Mouse (Mus musculus): ENCODE measurements around the gene Tmem132c. TPM values are rescaled to one million over a fixed set of nuclear protein-coding genes. Genes with fewer than 3 reads are reported as not detected.

Gene Tmem132c
- polyA plus RNA-seq, 1 experiment from 2014 or later: 35.1 TPM

DNA sequence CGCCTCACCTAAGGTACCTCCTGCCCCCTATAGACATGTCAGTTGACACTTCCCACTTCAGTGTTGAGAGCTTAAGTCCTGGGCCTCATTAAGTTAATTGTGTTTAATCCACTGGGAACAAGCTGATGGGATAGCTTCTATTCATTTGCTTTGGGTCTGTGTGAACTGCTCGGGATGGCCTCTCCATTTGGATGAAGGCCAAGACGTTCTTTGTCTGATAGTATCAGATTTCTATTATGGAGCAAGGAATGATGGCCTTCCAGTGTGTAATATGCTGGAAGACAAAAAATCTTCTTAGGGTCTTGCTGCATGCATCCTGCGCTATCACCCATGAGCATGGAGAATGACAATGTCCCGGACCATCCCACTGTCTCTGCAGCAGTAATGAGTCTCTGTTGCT lies 141.0 kb downstream of the Tmem132c start:
- Histone ChIP-seq H3K4me1 (peaks cover 12% of the 10 kb centered on the region), H3K4me3 (no peak overlapping the region), H3K27me3 (replicated peaks; ENCODE audit: low read depth, poor library complexity, severe bottlenecking) (no peaks in the 10 kb centered on the region), H3K9me3 (no peaks in the 10 kb centered on the region), H3K36me3 (replicated peaks) (no peaks in the 10 kb centered on the region), H3K27ac (replicated peaks) (no peak overlapping the region)
- 71% methylated on average over 5 of the region's 5 CpGs for WGBS
- no peak for DNase-seq (ENCODE audit: low spot score)

- no peak for DNase-seq (ENCODE audit: low spot score)
- Histone ChIP-seq H3K27me3 (replicated peaks; ENCODE audit: low read depth, poor library complexity, severe bottlenecking) (no peaks in the 10 kb centered on the region), H3K36me3 (replicated peaks) (no peaks in the 10 kb centered on the region; the same call in 1 of the 2 replicates), H3K4me3 (no peak overlapping the region), H3K27ac (replicated peaks) (no peak overlapping the region), H3K9me3 (peaks cover 9% of the 10 kb centered on the region), H3K4me1 (no peaks in the 10 kb centered on the region)
- 94% methylated on average over 5 of the region's 5 CpGs for whole genome bisulfite sequencing
Measured at GRCm38 (mm10) chr5:127391187-127391586, 149.6 kb downstream of the Tmem132c start.

DNA sequence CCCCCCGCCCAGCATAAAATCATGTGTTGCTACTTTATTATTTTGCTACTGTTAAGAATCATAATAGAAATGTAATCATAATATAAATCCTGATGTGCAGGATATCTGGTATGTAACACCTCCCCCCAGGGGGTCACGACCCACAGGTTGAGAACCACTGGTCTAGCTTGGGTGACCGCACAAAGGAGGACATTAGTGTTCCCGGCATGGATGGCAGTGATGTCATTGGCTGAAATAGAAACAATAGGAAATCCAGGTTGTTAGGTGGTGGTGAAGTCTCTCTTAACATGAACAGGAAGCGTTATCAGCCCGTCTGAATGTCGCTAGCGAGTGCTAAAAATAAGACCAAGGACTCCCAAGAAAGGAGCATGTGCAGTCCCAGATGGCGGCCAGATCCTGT lies 155.3 kb downstream of the Tmem132c start:
- no peak for DNase-seq (ENCODE audit: low spot score)
- H3K4me3 ChIP-seq: no peak overlapping the region

DNA sequence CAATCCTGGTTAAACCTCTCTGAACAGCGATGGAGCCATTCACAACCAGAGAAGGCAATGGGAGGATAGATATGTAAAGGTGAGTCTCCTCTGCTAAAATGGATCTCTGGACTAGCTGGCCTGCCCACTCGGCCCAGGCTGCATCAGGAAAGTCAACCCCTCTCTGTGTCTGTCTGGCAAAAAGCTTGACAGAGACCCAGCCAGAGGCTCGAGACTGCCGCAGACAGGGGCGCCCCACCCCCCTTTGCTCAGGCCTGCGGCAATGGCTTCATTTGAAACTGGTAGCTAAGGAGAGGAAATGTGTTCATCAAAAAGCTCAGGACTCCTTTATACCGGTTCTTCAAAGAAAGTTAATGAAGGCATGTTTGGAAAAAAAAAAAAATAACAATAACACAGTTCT lies 156.4 kb downstream of the Tmem132c start:
- H3K4me1 ChIP-seq: peaks cover 24% of the 10 kb centered on the region
- H3K36me3 ChIP-seq (replicated peaks): peaks cover 8% of the 10 kb centered on the region
- 11% methylated on average over 7 of the region's 7 CpGs for WGBS
- no peak overlapping the region; the same call in 1 of the 2 replicates for H3K27ac ChIP-seq (replicated peaks)
- H3K4me3 ChIP-seq: 0 out of 2 replicates have a peak overlapping the region, but pooled peaks have one; percentile 16
- DNase-seq (ENCODE audit: low spot score): peak; percentile 63
- no peaks in the 10 kb centered on the region for H3K27me3 ChIP-seq (replicated peaks; ENCODE audit: low read depth, poor library complexity, severe bottlenecking)
- H3K9me3 ChIP-seq: peaks cover 3% of the 10 kb centered on the region; the same call in 1 of the 2 replicates

More for the DNA sequence above, 155.3 kb downstream of the Tmem132c start:
- 85% methylated on average over 9 of the region's 9 CpGs for WGBS
- Histone ChIP-seq H3K27ac (replicated peaks) (no peak overlapping the region), H3K4me1 (peaks cover 24% of the 10 kb centered on the region), H3K36me3 (replicated peaks) (no peaks in the 10 kb centered on the region), H3K27me3 (replicated peaks; ENCODE audit: low read depth, poor library complexity, severe bottlenecking) (no peaks in the 10 kb centered on the region), H3K9me3 (no peaks in the 10 kb centered on the region; the same call in 1 of the 2 replicates)

GRCm38 (mm10) chr5:127405391-127406000 lies 163.9 kb downstream of the Tmem132c start:
- WGBS: 63% methylated on average over 18 of the region's 18 CpGs
- H3K4me1 ChIP-seq: peaks cover 31% of the 10 kb centered on the region
- H3K27me3 ChIP-seq (replicated peaks; ENCODE audit: low read depth, poor library complexity, severe bottlenecking): no peaks in the 10 kb centered on the region
- peaks cover 12% of the 10 kb centered on the region for H3K36me3 ChIP-seq (replicated peaks)
- no peak overlapping the region for H3K4me3 ChIP-seq
- peak overlapping the region; percentile 79 for H3K27ac ChIP-seq (replicated peaks)
- peaks cover 5% of the 10 kb centered on the region; the same call in 1 of the 2 replicates for H3K9me3 ChIP-seq
- peak; percentile 19 for DNase-seq (ENCODE audit: low spot score)

DNA sequence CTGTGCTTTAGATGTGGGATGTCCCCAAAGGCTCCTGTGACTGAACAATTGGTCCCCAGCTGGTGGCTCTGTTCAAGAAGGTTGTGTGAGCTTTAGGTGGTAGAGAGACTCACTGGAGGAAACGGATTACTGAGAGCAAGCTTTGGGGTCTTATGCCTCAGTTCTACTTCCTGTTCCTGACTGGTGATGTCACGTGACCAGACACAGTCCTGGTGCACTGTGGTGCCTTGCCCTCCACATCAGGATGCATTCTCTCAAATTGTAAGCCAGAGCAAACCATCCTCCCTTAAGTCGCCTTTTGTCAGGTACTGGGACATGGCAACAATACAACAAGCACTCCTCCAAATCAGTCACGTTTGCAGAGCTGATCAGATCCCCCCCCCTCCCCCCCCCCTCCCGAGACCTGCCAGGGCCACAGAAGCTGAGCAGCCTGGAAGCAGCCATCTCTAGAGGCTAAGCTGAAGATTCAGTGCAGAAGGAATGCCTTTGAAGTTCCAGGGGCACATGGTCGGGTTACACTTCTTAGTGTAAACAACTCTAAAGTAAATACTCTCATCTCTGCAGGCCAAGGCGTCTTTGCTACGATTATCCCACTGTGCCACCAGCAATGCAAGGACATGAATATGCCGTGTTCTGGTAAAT lies 164.5 kb downstream of the Tmem132c start:
- DNase-seq (ENCODE audit: low spot score): peak; percentile 78
- WGBS: 16% methylated on average over 9 of the region's 9 CpGs
- Histone ChIP-seq H3K4me3 (no peak overlapping the region), H3K36me3 (replicated peaks) (peaks cover 12% of the 10 kb centered on the region), H3K9me3 (peaks cover 5% of the 10 kb centered on the region; the same call in 1 of the 2 replicates), H3K27me3 (replicated peaks; ENCODE audit: low read depth, poor library complexity, severe bottlenecking) (no peaks in the 10 kb centered on the region), H3K27ac (replicated peaks) (peak overlapping the region; percentile 79), H3K4me1 (peaks cover 31% of the 10 kb centered on the region)

DNA sequence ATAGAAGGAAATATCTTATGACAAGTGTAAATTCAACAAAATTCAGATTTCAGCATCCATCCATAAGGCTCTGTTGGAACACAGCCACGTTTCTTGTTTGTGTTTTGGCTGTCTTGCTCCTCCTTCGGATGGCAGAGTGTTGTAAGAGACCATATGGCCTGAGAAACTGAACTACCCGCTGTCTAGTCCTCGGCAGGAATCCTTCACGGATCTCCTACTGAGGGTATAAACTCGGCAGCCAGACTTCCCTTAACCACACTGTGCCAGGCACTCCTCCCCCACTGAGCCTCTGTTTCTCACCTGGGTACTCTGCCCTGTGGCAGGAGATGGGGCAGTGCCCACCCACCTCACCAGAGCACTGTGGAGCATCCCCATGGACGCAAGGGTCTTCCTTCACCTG lies 174.9 kb downstream of the Tmem132c start:
- Histone ChIP-seq H3K9me3 (no peaks in the 10 kb centered on the region), H3K27me3 (replicated peaks; ENCODE audit: low read depth, poor library complexity, severe bottlenecking) (no peaks in the 10 kb centered on the region), H3K4me3 (no peak overlapping the region), H3K4me1 (no peaks in the 10 kb centered on the region), H3K36me3 (replicated peaks) (peaks cover 13% of the 10 kb centered on the region; the same call in 1 of the 2 replicates), H3K27ac (replicated peaks) (no peak overlapping the region)
- 77% methylated on average over 7 of the region's 7 CpGs for WGBS
- DNase-seq (ENCODE audit: low spot score): no peak

GRCm38 (mm10) chr5:127423936-127424335 lies 182.3 kb downstream of the Tmem132c start:
- DNase-seq (ENCODE audit: low spot score): no peak
- no peak overlapping the region for H3K4me3 ChIP-seq
- no peaks in the 10 kb centered on the region for H3K36me3 ChIP-seq (replicated peaks)

DNA sequence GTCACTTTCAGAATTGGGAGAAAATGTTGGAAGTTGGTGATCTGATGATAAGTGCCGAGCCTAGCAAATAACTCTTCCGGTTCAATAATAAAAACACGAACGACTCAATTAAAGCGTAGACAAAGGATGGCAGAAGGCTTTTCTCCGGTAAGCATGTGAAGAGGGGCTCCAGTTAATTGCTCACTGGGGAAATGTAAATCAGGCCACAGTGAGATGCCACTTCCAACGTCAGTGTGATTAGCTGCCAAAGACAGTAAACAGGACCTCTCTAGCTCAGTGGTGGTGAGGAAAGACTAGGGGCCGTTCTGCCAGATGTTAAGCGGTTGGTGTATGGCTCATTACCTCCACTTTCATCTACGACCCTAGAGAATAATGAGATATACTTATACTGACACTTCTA lies 187.5 kb downstream of the Tmem132c start:
- Histone ChIP-seq H3K27ac (replicated peaks) (no peak overlapping the region), H3K9me3 (no peaks in the 10 kb centered on the region), H3K4me1 (no peaks in the 10 kb centered on the region), H3K27me3 (replicated peaks; ENCODE audit: low read depth, poor library complexity, severe bottlenecking) (no peaks in the 10 kb centered on the region), H3K4me3 (no peak overlapping the region), H3K36me3 (replicated peaks) (no peaks in the 10 kb centered on the region)
- WGBS: 72% methylated on average over 10 of the region's 10 CpGs
- no peak for DNase-seq (ENCODE audit: low spot score)

More at GRCm38 (mm10) chr5:127423936-127424335, 182.3 kb downstream of the Tmem132c start:
- Histone ChIP-seq H3K27me3 (replicated peaks; ENCODE audit: low read depth, poor library complexity, severe bottlenecking) (no peaks in the 10 kb centered on the region), H3K4me1 (no peaks in the 10 kb centered on the region), H3K9me3 (no peaks in the 10 kb centered on the region), H3K27ac (replicated peaks) (no peak overlapping the region)

- 78% methylated on average over 9 of the region's 9 CpGs for WGBS
- DNase-seq (ENCODE audit: low spot score): no peak
- H3K27ac ChIP-seq (replicated peaks): no peak overlapping the region
- no peaks in the 10 kb centered on the region for H3K36me3 ChIP-seq (replicated peaks)
- no peaks in the 10 kb centered on the region for H3K4me1 ChIP-seq
- H3K9me3 ChIP-seq: no peaks in the 10 kb centered on the region
- H3K27me3 ChIP-seq (replicated peaks; ENCODE audit: low read depth, poor library complexity, severe bottlenecking): no peaks in the 10 kb centered on the region
- H3K4me3 ChIP-seq: no peak overlapping the region
Measured at GRCm38 (mm10) chr5:127431561-127431960, 190.0 kb downstream of the Tmem132c start.

DNA sequence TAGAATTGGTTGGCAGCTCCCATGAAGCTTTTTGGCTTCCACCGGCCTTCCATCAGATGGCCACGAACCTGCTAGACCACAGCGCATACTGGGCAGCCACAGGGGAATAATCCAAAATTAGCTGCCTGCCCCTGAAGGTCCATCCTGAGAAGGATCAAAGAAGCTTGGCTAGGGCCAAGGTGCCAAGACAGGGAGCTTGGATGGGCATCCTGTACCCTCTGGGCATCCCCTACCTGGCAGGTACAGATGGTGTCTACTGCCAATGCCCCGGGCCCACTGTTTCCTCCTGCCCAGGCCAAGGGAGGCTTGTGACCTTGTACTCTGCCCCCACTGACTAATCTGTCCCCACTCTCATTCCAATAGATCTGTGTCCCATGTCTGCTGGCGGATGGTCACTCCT lies 195.2 kb downstream of the Tmem132c start:
- H3K4me3 ChIP-seq: no peak overlapping the region
- no peak overlapping the region for H3K27ac ChIP-seq (replicated peaks)
- H3K9me3 ChIP-seq: peaks cover 6% of the 10 kb centered on the region; the same call in 1 of the 2 replicates
- WGBS: 95% methylated on average over 5 of the region's 5 CpGs
- H3K4me1 ChIP-seq: peaks cover 3% of the 10 kb centered on the region
- peaks cover 10% of the 10 kb centered on the region for H3K36me3 ChIP-seq (replicated peaks)
- H3K27me3 ChIP-seq (replicated peaks; ENCODE audit: low read depth, poor library complexity, severe bottlenecking): no peaks in the 10 kb centered on the region
- no peak for DNase-seq (ENCODE audit: low spot score)

DNA sequence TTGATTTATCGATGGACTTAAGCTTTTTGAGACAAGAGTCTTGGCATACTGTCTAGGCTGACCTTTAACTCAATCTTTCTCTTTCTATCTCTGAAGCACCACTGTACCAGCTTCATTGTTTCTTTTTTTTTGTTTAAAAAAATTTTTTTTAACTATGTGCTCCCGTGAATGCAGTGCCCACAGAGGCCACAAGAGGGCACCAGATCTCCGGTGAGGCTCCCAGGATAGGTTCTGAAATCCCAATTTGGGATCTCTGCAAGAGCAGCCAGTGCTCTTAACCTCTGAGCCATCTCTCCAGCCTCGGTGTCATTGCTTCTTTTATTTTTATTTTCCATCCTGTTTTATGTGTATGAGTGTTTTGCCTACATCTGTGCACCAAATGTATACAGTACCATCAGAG lies 197.0 kb downstream of the Tmem132c start:
- no peaks in the 10 kb centered on the region for H3K27me3 ChIP-seq (replicated peaks; ENCODE audit: low read depth, poor library complexity, severe bottlenecking)
- peaks cover 11% of the 10 kb centered on the region for H3K4me1 ChIP-seq
- WGBS: 92% methylated on average over 4 of the region's 4 CpGs
- DNase-seq (ENCODE audit: low spot score): no peak
- H3K9me3 ChIP-seq: peaks cover 6% of the 10 kb centered on the region; the same call in 1 of the 2 replicates
- no peak overlapping the region for H3K4me3 ChIP-seq
- no peak overlapping the region for H3K27ac ChIP-seq (replicated peaks)
- H3K36me3 ChIP-seq (replicated peaks): peaks cover 10% of the 10 kb centered on the region

GRCm38 (mm10) chr5:127441963-127442362 lies 200.4 kb downstream of the Tmem132c start:
- no peak overlapping the region for H3K27ac ChIP-seq (replicated peaks)
- 55% methylated on average over 10 of the region's 10 CpGs for WGBS
- peaks cover 11% of the 10 kb centered on the region for H3K4me1 ChIP-seq

More at GRCm38 (mm10) chr5:127441963-127442362, 200.4 kb downstream of the Tmem132c start:
- peaks cover 10% of the 10 kb centered on the region for H3K36me3 ChIP-seq (replicated peaks)
- H3K4me3 ChIP-seq: no peak overlapping the region
- DNase-seq (ENCODE audit: low spot score): no peak
- no peaks in the 10 kb centered on the region for H3K27me3 ChIP-seq (replicated peaks; ENCODE audit: low read depth, poor library complexity, severe bottlenecking)
- H3K9me3 ChIP-seq: peaks cover 6% of the 10 kb centered on the region; the same call in 1 of the 2 replicates
